In the genomic region with DNA sequence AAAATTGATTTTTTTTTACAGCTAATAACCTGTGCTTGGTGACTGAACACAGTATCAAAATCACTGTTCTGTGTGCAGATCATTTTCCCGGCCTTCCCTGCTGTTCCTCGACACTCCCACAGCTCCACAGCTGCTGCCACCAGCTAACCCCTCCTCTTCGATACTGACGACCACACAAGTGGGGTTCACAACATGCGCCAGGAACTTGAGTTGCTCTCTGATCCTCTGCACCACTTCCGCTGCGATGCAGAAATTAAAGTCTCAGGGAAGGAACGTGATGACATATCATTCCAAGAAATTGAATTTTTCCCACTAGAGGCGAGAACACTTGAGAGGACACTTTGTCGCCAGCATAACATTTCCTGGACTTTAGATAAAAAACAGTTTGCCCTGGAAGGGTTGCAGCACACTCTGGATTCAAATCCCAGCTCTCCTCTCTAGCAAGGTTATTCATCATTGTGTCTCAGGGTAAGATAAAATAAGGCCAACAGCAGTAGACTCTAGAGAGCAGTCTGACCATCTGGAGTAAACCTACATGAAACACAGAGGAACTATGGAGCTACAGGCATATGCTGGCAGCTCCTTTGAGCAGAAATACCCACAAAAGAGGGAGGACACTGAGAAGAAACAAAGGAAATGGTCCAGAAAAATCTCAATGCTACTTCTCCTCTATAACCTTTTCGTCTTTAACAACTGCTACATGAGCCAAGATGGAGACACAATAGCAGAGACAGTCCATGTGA, we compare ENCODE assay signal across 23 mouse cellular contexts.
DNase-seq lines count a peak whose midpoint lies in the region; ATAC-seq lines count a peak whose summit lies in the region.
"Had no signal": no experiment of that assay in that cellular context is flagged by ENCODE, and none has a peak within 500 bp of the region (broad histone marks: within the 10 kb centered on the region; RNA-seq: fewer than 3 reads in every experiment).

No protein-coding gene starts in this region.

- H3K4me2 ChIP-seq in intestine, embryonic 16.5 days (ENCODE audit: low read depth, low read length), result no peak overlapping the region
- no peak overlapping the region for H3K4me2 ChIP-seq in intestine, embryonic 15.5 days (replicated peaks)
- H3K4me2 ChIP-seq: forebrain, embryonic 13.5 days; hindbrain, embryonic 13.5 days; limb, embryonic 15.5 days; liver, embryonic 15.5 days; midbrain, embryonic 13.5 days; neural tube, embryonic 12.5 days had no signal

- ATAC-seq in intestine, embryonic 16.5 days, result no peak
- no peak for ATAC-seq in intestine, embryonic 15.5 days
- ATAC-seq: CD4-positive, CD25-positive, alpha-beta regulatory T cell, adult 4 months; forebrain, embryonic 13.5 days; inflammation-experienced regulatory T-cells, adult 6 months; midbrain, embryonic 13.5 days; Patski had no signal

- peak overlapping the region; percentile 6; the same call in 1 of the 2 replicates for H3K27ac ChIP-seq in intestine, embryonic 16.5 days (ENCODE audit: low read length)
- H3K27ac ChIP-seq in intestine, embryonic 15.5 days, result no peak overlapping the region
- H3K27ac ChIP-seq: forebrain, embryonic 13.5 days; hindbrain, embryonic 13.5 days; limb, embryonic 15.5 days; liver, embryonic 15.5 days; midbrain, embryonic 13.5 days; neural tube, embryonic 12.5 days; stomach, postnatal 0 days had no signal

- H3K9me3 ChIP-seq in intestine, embryonic 16.5 days (ENCODE audit: control insufficient read depth, low read length), result no peaks in the 10 kb centered on the region
- H3K9me3 ChIP-seq in intestine, embryonic 15.5 days, result no peaks in the 10 kb centered on the region
- H3K9me3 ChIP-seq: forebrain, embryonic 13.5 days; hindbrain, embryonic 13.5 days; limb, embryonic 15.5 days; liver, embryonic 15.5 days; midbrain, embryonic 13.5 days; neural tube, embryonic 12.5 days had no signal

- no peaks in the 10 kb centered on the region for H3K4me1 ChIP-seq in intestine, embryonic 16.5 days (ENCODE audit: control insufficient read depth, insufficient read depth, low read length)
- H3K4me1 ChIP-seq in intestine, embryonic 15.5 days (replicated peaks), result no peaks in the 10 kb centered on the region
- H3K4me1 ChIP-seq: forebrain, embryonic 13.5 days; hindbrain, embryonic 13.5 days; limb, embryonic 15.5 days; liver, embryonic 15.5 days; midbrain, embryonic 13.5 days; neural tube, embryonic 12.5 days had no signal

- WGBS in intestine, embryonic 16.5 days, result 56% methylated on average over 11 of the region's 11 CpGs
- WGBS in intestine, embryonic 15.5 days, result 63% methylated on average over 11 of the region's 11 CpGs

- H3K27me3 ChIP-seq in intestine, embryonic 16.5 days (replicated peaks; ENCODE audit: control insufficient read depth, insufficient read depth, low read length), result no peaks in the 10 kb centered on the region
- H3K27me3 ChIP-seq in intestine, embryonic 15.5 days (replicated peaks), result no peaks in the 10 kb centered on the region
- H3K27me3 ChIP-seq: forebrain, embryonic 13.5 days; hindbrain, embryonic 13.5 days; limb, embryonic 15.5 days; liver, embryonic 15.5 days; midbrain, embryonic 13.5 days; neural tube, embryonic 12.5 days; Patski had no signal

- no peak overlapping the region for H3K9ac ChIP-seq in intestine, embryonic 16.5 days (ENCODE audit: low read depth, low read length)
- no peak overlapping the region for H3K9ac ChIP-seq in intestine, embryonic 15.5 days
- H3K9ac ChIP-seq: forebrain, embryonic 13.5 days; hindbrain, embryonic 13.5 days; limb, embryonic 15.5 days; liver, embryonic 15.5 days; midbrain, embryonic 13.5 days; neural tube, embryonic 12.5 days had no signal

- DNase-seq in gastrocnemius, postnatal 14 days, result peak; percentile 5
- no peak for DNase-seq in gastrocnemius, adult 18-20 months (ENCODE audit: low spot score)
- DNase-seq in left cerebral cortex, postnatal 4 days, result peak; percentile 7
- no peak for DNase-seq in left cerebral cortex, adult 8-10 months (ENCODE audit: low spot score in 2 of 2)
- DNase-seq in brain, adult 2 months (ENCODE audit: low read depth, low spot score), result peak; percentile 14
- DNase-seq: adrenal gland, adult 8-10 months; cerebellum, adult 9-11 months; gastrocnemius, postnatal 36 days; right cerebral cortex, postnatal 4 days; thymus, postnatal 14 days had no signal

- intact Hi-C loops in gastrocnemius, postnatal 14 days (cut with DNase I; ENCODE audit: low total_unique reads), result no loop called here
- intact Hi-C loops in left cerebral cortex, postnatal 4 days (cut with DNase I), result no loop called here

- H3K4me3 ChIP-seq in intestine, embryonic 16.5 days (ENCODE audit: low read length), result no peak overlapping the region
- no peak overlapping the region for H3K4me3 ChIP-seq in intestine, embryonic 15.5 days (replicated peaks)
- H3K4me3 ChIP-seq: erythroblast, embryonic 14.5 days; forebrain, embryonic 13.5 days; hindbrain, embryonic 13.5 days; limb, embryonic 15.5 days; liver, embryonic 15.5 days; midbrain, embryonic 13.5 days; neural tube, embryonic 12.5 days had no signal

- H3K36me3 ChIP-seq in intestine, embryonic 16.5 days (ENCODE audit: control insufficient read depth, insufficient read depth, low read length), result no peaks in the 10 kb centered on the region
- H3K36me3 ChIP-seq in intestine, embryonic 15.5 days, result no peaks in the 10 kb centered on the region
- H3K36me3 ChIP-seq: hindbrain, embryonic 13.5 days; limb, embryonic 15.5 days; liver, embryonic 15.5 days; midbrain, embryonic 13.5 days; neural tube, embryonic 12.5 days had no signal

Comparison
In these comparisons a context has a peak if more than half of its experiments do, and no peak if none do; other contexts are left out.
1. DNase-seq: peak in gastrocnemius, postnatal 14 days (single experiment), left cerebral cortex, postnatal 4 days (single experiment) and brain, adult 2 months (single experiment); none in gastrocnemius, adult 18-20 months (single experiment) and left cerebral cortex, adult 8-10 months (0 of 2).